Mouse (Mus musculus) liver, adult 2 months (tissue): Measurements from ENCODE around the gene Fzr1. TPM values are rescaled to one million over a fixed set of nuclear protein-coding genes. Genes with fewer than 3 reads are reported as not detected.

Experiments used
- DNase-seq: peaks from one replicate; pipeline ENCODE4 v3.0.0-alpha.2; 2011; ENCODE audit warnings: low read depth, low spot score; ENCODE audit errors: extremely low read depth
- H3K27ac ChIP-seq: fragments of 200-500 bp; replicated peaks from 2 replicates; pipeline ENCODE4 v1.5.1; 2012; ENCODE audit warnings: low read depth, mild to moderate bottlenecking, control low read depth, inconsistent platforms, low read length; ENCODE audit not compliant: insufficient read depth
- H3K27me3 ChIP-seq: fragments of 200-500 bp; 2 replicates; pipeline ENCODE4 v1.6.1; 2012; ENCODE audit warnings: mild to moderate bottlenecking, moderate library complexity, low read length, inconsistent platforms; ENCODE audit not compliant: control insufficient read depth, insufficient read depth
- H3K36me3 ChIP-seq: fragments of 200-500 bp; 2 replicates; pipeline ENCODE4 v1.6.1; 2012; ENCODE audit warnings: low read length, inconsistent platforms; ENCODE audit not compliant: control insufficient read depth, insufficient read depth
- H3K4me1 ChIP-seq: fragments of 200-500 bp; 2 replicates; pipeline ENCODE4 v1.6.1; 2011; ENCODE audit warnings: low read length; ENCODE audit not compliant: control insufficient read depth, insufficient read depth
- H3K4me3 ChIP-seq: fragments of 200-500 bp; 2 replicates; pipeline ENCODE4 v1.5.1; 2011; ENCODE audit warnings: low read depth, mild to moderate bottlenecking, control low read depth, low read length, moderate library complexity; ENCODE audit not compliant: insufficient read depth
- H3K79me2 ChIP-seq: fragments of 200-500 bp; 2 replicates; pipeline ENCODE4 v1.6.1; 2012; ENCODE audit warnings: inconsistent platforms, mild to moderate bottlenecking, low read length, moderate library complexity; ENCODE audit not compliant: control insufficient read depth, insufficient read depth
- H3K9ac ChIP-seq: fragments of 200-500 bp; 2 replicates; pipeline ENCODE4 v1.6.1; 2012; ENCODE audit warnings: low read depth, mild to moderate bottlenecking, control low read depth, inconsistent platforms, low read length
- CTCF ChIP-seq: fragments of 200-500 bp; IDR thresholded peaks from 2 replicates; pipeline ENCODE4 v1.5.1; 2011; ENCODE audit warnings: low read depth, low read length, control low read depth
- POLR2A ChIP-seq: fragments of 200-500 bp; IDR thresholded peaks from 2 replicates; pipeline ENCODE4 v1.6.1; 2011; ENCODE audit warnings: low read length, control low read depth; ENCODE audit not compliant: insufficient read depth; ENCODE audit errors: extremely low read depth
- WGBS: fragments of 180-500 bp; shearing (Covaris S2); methylation state at CpG from one replicate; pipeline ENCODE4 v1.1.7; 2018; 5-methylcytosine and 5-hydroxymethylcytosine counted together
- polyA plus RNA-seq: library from polyadenylated mRNA; depleted of rRNA; stranded (reverse); fragments of >200 nt; gene quantifications from 2 replicates; pipeline ENCODE4 v1.2.3, GENCODE M21; 2012
- total RNA-seq: library from RNA; depleted of rRNA; stranded (reverse); fragments of >200 nt; gene quantifications from 2 replicates; pipeline ENCODE4 v1.2.3, GENCODE M21; 2014

Gene Fzr1
- total and polyA plus RNA-seq, 2 experiments, result 6.2 to 29.9 TPM

DNA sequence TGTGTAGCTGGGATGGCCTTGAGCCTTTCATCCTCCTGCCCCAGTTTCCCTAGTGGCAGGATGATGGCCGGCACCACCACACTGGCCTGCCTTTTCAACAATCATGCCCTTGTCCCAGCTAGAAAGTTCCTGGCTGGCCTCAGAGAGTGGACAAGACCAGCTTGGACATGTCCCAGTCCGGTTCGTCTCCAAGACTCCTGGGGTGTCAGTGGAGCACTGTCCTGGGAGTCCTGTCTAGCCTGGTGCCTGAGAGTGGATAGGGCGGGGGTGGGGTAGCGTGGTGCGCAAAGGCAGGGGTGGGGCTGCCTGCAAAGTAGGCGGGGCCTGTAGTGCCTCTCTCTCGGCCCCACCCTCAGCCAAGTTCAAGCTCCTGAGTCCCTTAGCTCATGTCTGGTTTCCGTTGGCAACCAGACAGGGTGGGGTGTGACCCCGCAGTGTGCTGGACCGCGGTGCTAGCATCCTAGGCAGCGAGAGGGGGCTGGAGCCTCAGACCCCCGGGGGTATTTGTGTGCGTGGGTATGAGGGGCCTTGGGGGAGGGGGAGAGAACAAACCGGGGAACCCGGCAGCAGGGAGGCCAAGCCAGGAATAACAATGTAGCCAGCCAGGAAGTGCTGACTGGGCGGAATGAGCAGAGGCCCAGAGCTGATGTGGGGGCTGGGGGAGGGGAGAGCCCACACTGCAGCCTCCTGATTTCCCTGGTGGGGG is 23.4 kb upstream of the Fzr1 start:
- Histone ChIP-seq H3K4me1 (peaks cover 7% of the 10 kb centered on the region; the same call in 1 of the 2 replicates), H3K27ac (peak overlapping the region; percentile 27), H3K79me2 (0 out of 2 replicates have a peak, but pooled peaks cover 6% of the 10 kb centered on the region), H3K9ac (no peak overlapping the region), H3K27me3 (no peaks in the 10 kb centered on the region), H3K36me3 (peaks cover 24% of the 10 kb centered on the region; the same call in 1 of the 2 replicates), H3K4me3 (peak overlapping the region; percentile 29; the same call in 1 of the 2 replicates)
- 0 out of 2 replicates have a peak, but pooled peaks have one; percentile 17 for TF ChIP-seq POLR2A
- TF ChIP-seq CTCF, result no peak
- 55% methylated on average over 18 of the region's 18 CpGs for WGBS
- no peak for DNase-seq

DNA sequence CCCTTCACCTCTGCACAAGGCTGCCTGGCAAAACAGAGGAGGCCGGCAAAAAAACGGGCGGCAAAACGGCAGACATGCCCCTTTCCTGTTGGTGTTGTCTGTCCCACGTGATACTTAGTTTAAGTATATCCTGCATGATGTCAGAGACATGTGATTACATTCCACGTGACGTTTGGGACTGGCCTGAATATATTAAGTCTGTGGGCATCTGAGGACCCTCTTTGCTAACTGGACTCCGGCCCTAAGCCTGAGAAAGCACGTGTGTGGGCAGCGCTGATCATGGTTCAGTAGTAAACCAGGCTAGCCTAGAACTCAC is 22.8 kb upstream of the Fzr1 start:
- TF ChIP-seq POLR2A, result no peak
- no peak for TF ChIP-seq CTCF
- Histone ChIP-seq H3K27ac (peak overlapping the region; percentile 27), H3K9ac (no peak overlapping the region)

DNA sequence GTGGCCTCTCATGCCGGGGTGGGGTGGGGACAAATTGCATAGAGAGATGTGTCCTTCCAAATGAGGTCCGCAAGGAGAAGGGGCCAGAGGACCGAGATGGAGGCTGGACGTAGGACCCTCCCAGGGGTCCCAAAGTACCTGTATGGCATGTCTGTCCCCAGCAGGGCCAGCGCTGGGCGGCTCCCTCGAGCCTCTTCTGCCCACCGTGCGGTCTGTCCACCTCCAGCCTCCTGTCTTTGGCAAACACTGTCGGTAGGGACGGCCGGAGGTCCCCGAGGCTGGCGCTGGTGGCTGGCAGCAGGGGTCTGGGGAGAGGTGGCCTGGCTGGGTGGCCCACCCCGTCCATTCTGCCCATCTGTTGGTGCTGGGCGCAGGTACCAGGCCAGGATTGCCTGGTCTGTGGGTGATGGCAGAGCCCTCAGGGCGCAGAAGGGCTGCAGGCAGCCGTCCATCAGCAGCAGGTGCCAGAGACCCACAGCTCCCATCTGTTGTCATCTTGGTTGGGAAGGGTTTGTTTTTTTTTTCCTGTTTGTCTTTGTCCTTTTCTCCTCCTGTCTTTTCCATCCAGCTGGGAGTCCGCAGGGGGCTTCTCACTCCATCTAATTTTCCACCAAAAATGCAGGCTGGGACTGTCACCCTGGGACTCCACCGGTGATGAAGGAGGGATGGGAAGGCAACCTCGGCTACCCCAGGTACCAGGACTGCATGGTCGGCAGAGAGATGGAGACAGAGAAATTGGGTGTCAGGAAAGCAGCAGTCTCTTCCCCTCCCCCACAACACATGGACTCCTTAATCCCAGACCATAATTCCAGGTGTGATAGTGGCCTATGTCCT is 22.3 kb upstream of the Fzr1 start:
- no peak overlapping the region for H3K9ac ChIP-seq
- H3K36me3 ChIP-seq, result peaks cover 19% of the 10 kb centered on the region; the same call in 1 of the 2 replicates
- 85% methylated on average over 22 of the region's 22 CpGs for WGBS
- H3K27me3 ChIP-seq, result no peaks in the 10 kb centered on the region
- DNase-seq, result no peak
- no peak overlapping the region for H3K4me3 ChIP-seq
- H3K79me2 ChIP-seq, result 0 out of 2 replicates have a peak, but pooled peaks cover 3% of the 10 kb centered on the region
- H3K27ac ChIP-seq, result no peak overlapping the region
- TF ChIP-seq POLR2A (no peak), CTCF (no peak)
- peaks cover 5% of the 10 kb centered on the region; the same call in 1 of the 2 replicates for H3K4me1 ChIP-seq

More for the DNA sequence above, 22.8 kb upstream of the Fzr1 start:
- H3K27me3 ChIP-seq, result no peaks in the 10 kb centered on the region
- H3K36me3 ChIP-seq, result peaks cover 21% of the 10 kb centered on the region; the same call in 1 of the 2 replicates
- peaks cover 7% of the 10 kb centered on the region; the same call in 1 of the 2 replicates for H3K4me1 ChIP-seq
- 0 out of 2 replicates have a peak, but pooled peaks cover 3% of the 10 kb centered on the region for H3K79me2 ChIP-seq
- no peak overlapping the region for H3K4me3 ChIP-seq
- WGBS, result 72% methylated on average over 10 of the region's 10 CpGs
- DNase-seq, result no peak

DNA sequence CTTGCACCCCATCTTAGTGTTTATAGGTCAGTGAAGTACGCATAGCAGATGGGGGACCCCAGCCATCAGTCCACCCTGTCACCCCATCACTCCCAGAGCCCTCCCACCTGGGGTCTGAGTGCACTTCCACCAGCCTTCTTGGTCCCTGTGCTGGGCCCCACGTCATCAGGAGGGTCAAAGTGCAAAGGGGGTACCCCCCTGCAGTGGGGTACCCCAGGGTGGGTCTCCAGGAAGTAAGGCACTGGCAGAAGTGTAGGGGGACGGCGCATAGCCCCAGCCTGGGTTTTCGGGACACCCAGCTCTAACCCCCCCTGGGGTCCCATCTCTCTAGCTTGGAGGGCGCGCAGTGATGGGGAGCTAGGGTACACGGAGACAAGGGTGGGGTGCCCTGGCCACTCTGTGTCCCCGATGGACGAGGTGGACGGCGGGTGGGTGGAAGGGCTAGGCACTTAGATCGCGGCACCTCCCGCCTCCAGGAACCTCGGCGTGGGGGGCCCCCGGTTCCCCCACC is 21.5 kb upstream of the Fzr1 start:
- TF ChIP-seq POLR2A (no peak), CTCF (no peak)

DNA sequence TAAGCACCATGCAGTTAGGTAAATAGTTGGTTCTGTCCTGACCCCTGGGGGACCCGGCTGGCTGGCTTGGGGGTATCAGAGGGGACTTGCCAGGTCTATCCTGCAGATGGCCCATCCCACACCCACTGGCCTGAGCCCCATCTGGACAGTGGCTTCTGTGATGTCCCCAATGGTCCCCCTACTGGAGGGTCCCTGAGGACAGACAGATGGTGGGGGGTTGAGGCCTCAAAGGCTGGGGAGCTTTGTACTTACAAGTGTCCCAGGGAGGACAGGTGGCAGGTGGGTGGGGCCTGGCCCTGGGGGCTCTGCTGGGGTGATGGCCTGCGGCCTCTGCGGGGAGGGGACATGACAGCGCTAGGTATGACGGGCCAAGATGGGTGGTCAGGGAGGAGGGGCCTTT is 21.0 kb upstream of the Fzr1 start:
- TF ChIP-seq CTCF (no peak), POLR2A (no peak)
- H3K4me1 ChIP-seq, result peaks cover 3% of the 10 kb centered on the region; the same call in 1 of the 2 replicates
- no peaks in the 10 kb centered on the region for H3K27me3 ChIP-seq
- 0 out of 2 replicates have a peak, but pooled peaks cover 3% of the 10 kb centered on the region for H3K79me2 ChIP-seq
- H3K27ac ChIP-seq, result no peak overlapping the region
- H3K4me3 ChIP-seq, result no peak overlapping the region
- no peak for DNase-seq
- no peak overlapping the region for H3K9ac ChIP-seq
- WGBS, result 89% methylated on average over 5 of the region's 5 CpGs
- H3K36me3 ChIP-seq, result peaks cover 12% of the 10 kb centered on the region; the same call in 1 of the 2 replicates

More for the DNA sequence above, 21.5 kb upstream of the Fzr1 start:
- Histone ChIP-seq H3K36me3 (peaks cover 15% of the 10 kb centered on the region; the same call in 1 of the 2 replicates), H3K4me1 (peaks cover 3% of the 10 kb centered on the region; the same call in 1 of the 2 replicates), H3K9ac (no peak overlapping the region), H3K27me3 (no peaks in the 10 kb centered on the region), H3K27ac (no peak overlapping the region), H3K4me3 (no peak overlapping the region), H3K79me2 (0 out of 2 replicates have a peak, but pooled peaks cover 3% of the 10 kb centered on the region)
- WGBS, result 92% methylated on average over 18 of the region's 18 CpGs
- no peak for DNase-seq
